Mouse (Mus musculus) embryonic fibroblast, embryonic 13.5 days (primary cell): ENCODE data around the gene Tmem37.

Source experiments
- CTCF ChIP-seq: IDR thresholded peaks from 2 replicates; pipeline ENCODE4 v1.5.1; 2011; ENCODE audit warnings: mild to moderate bottlenecking, control low read depth, low read length, moderate library complexity, borderline replicate concordance; ENCODE audit not compliant: insufficient read depth
- POLR2A ChIP-seq: IDR thresholded peaks from 2 replicates; pipeline ENCODE4 v1.6.1; 2011; ENCODE audit warnings: low read depth, mild to moderate bottlenecking, control low read depth, low read length, moderate library complexity

DNA sequence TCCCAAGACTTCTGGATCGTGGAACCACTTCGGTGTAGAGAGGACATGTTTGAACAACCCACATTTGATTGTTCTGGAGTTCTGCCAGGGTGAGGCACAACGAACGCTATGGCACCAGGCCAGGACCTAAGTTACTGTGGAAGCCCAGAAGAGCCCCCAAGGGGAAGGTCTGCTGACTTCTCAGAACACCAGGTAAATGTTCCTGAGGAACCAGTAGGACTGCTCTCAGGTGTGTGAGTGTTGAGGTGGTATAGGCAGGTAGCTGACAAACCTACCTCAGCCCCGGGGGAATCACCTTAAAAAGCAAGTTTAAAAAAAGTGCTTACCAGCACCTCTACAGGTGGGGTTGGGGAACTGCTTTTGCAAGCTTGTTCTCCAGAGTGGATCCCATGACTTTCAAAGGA, 31.7 kb upstream of the Tmem37 start:
- TF ChIP-seq POLR2A = no peak
- no peak for TF ChIP-seq CTCF
